Mouse (Mus musculus): ENCODE data around the gene Rgs10. TPM values are rescaled to one million over a fixed set of nuclear protein-coding genes. Genes with fewer than 3 reads are reported as not detected.

The Rgs10 gene
- total and polyA plus RNA-seq, 3 experiments: 42.3 to 44.7 TPM; not detected in 1

GRCm38 (mm10) chr7:128358741-128359140 is 59.8 kb downstream of the Rgs10 start:
- no peak for DNase-seq (ENCODE audit: low read depth, low spot score)
- H3K36me3 ChIP-seq (ENCODE audit: control insufficient read depth in 1 of 2, insufficient read depth in 2 of 2, low read length in 2 of 2): no peaks in the 10 kb centered on the region
- peaks cover 5 to 11% of the 10 kb centered on the region in 2 experiments for H3K27me3 ChIP-seq (ENCODE audit: control insufficient read depth in 1 of 2, insufficient read depth in 2 of 2, low read length in 2 of 2)
- no peak overlapping the region for H3K4me3 ChIP-seq (ENCODE audit: control insufficient read depth in 1 of 2, insufficient read depth in 1 of 2, low read depth in 2 of 2, low read length in 2 of 2)
- no peaks in the 10 kb centered on the region; a peak in 1 of 4 replicates for H3K4me1 ChIP-seq (ENCODE audit: control insufficient read depth in 1 of 2, insufficient read depth in 2 of 2, low read length in 2 of 2)
- no peak overlapping the region for H3K9ac ChIP-seq (ENCODE audit: control insufficient read depth, low read depth, low read length, poor library complexity, severe bottlenecking)
- no peaks in the 10 kb centered on the region for H3K9me3 ChIP-seq (replicated peaks; ENCODE audit: insufficient read depth, low read length)
- no peaks in the 10 kb centered on the region for H3K79me2 ChIP-seq (ENCODE audit: control insufficient read depth, insufficient read depth, low read length, poor library complexity)
- H3K27ac ChIP-seq (ENCODE audit: control insufficient read depth, low read depth, low read length): no peak overlapping the region
- TF ChIP-seq MAX (IDR thresholded peaks at IDR 0.05; ENCODE audit: low read length): no peak
- no peak for TF ChIP-seq MEF2A (IDR thresholded peaks at IDR 0.05; ENCODE audit: extremely low read depth, insufficient replicate concordance, low read depth, low read length, poor library complexity, severe bottlenecking)
- TF ChIP-seq EP300 (IDR thresholded peaks at IDR 0.05; ENCODE audit: low read depth in 1 of 2, low read length in 2 of 2): no peak
- TF ChIP-seq KAT2A (conservative IDR thresholded peaks at IDR 0.05; ENCODE audit: low read depth, low read length): no peak
- no peak for TF ChIP-seq ZMIZ1 (IDR thresholded peaks at IDR 0.05; ENCODE audit: low read depth, low read length)
- no peak for TF ChIP-seq JUND (IDR thresholded peaks at IDR 0.05; ENCODE audit: low read depth, low read length)
- no peak for TF ChIP-seq CTCF (IDR thresholded peaks at IDR 0.05 in 2 of 3, conservative IDR thresholded peaks at IDR 0.05 in 1 of 3; ENCODE audit: control insufficient read depth in 1 of 3, insufficient read depth in 1 of 3, low read depth in 2 of 3, low read length in 3 of 3, poor library complexity in 1 of 3, severe bottlenecking in 1 of 3)
- no peak for TF ChIP-seq MYC (IDR thresholded peaks at IDR 0.05; ENCODE audit: low read depth, low read length)
- TF ChIP-seq POLR2A (IDR thresholded peaks at IDR 0.05; ENCODE audit: control insufficient read depth in 1 of 2, insufficient read depth in 1 of 2, low read depth in 1 of 2, low read length in 2 of 2, poor library complexity in 1 of 2): no peak
- TF ChIP-seq NELFE (IDR thresholded peaks at IDR 0.05; ENCODE audit: low read depth, low read length): no peak
- no peak for TF ChIP-seq MAZ (IDR thresholded peaks at IDR 0.05; ENCODE audit: low read depth, low read length)
- no peak for TF ChIP-seq MYB (IDR thresholded peaks at IDR 0.05; ENCODE audit: low read depth, low read length)
- no peak for TF ChIP-seq POLR2AphosphoS2 (IDR thresholded peaks at IDR 0.05; ENCODE audit: low read length)
- TF ChIP-seq MXI1 (IDR thresholded peaks at IDR 0.05; ENCODE audit: low read depth, low read length): no peak
- TF ChIP-seq TBP (IDR thresholded peaks at IDR 0.05; ENCODE audit: low read depth, low read length): no peak

- peak; percentile 25 for DNase-seq (ENCODE audit: low read depth, low spot score)
- Histone ChIP-seq H3K27me3 (ENCODE audit: control insufficient read depth in 1 of 2, insufficient read depth in 2 of 2, low read length in 2 of 2) (peaks cover 5 to 11% of the 10 kb centered on the region in 2 experiments), H3K4me1 (ENCODE audit: control insufficient read depth in 1 of 2, insufficient read depth in 2 of 2, low read length in 2 of 2) (no peaks in the 10 kb centered on the region), H3K9ac (ENCODE audit: control insufficient read depth, low read depth, low read length, poor library complexity, severe bottlenecking) (no peak overlapping the region), H3K79me2 (ENCODE audit: control insufficient read depth, insufficient read depth, low read length, poor library complexity) (no peaks in the 10 kb centered on the region), H3K27ac (ENCODE audit: control insufficient read depth, low read depth, low read length) (no peak overlapping the region), H3K36me3 (ENCODE audit: control insufficient read depth in 1 of 2, insufficient read depth in 2 of 2, low read length in 2 of 2) (no peaks in the 10 kb centered on the region), H3K4me3 (ENCODE audit: control insufficient read depth in 1 of 2, insufficient read depth in 1 of 2, low read depth in 2 of 2, low read length in 2 of 2) (no peak overlapping the region), H3K9me3 (replicated peaks; ENCODE audit: insufficient read depth, low read length) (no peaks in the 10 kb centered on the region)
- TF ChIP-seq ZC3H11A (IDR thresholded peaks at IDR 0.05; ENCODE audit: low read depth, low read length): 0 out of 2 replicates have a peak, but pooled peaks have one; percentile 21
- TF ChIP-seq RAD21 (IDR thresholded peaks at IDR 0.05; ENCODE audit: low read depth, low read length): peak; percentile 40
- TF ChIP-seq POLR2AphosphoS2 (IDR thresholded peaks at IDR 0.05; ENCODE audit: low read length): no peak
- peak; percentile 36 to 48 (median 39); a peak in 4 of 6 replicates for TF ChIP-seq CTCF (IDR thresholded peaks at IDR 0.05 in 2 of 3, conservative IDR thresholded peaks at IDR 0.05 in 1 of 3; ENCODE audit: control insufficient read depth in 1 of 3, insufficient read depth in 1 of 3, low read depth in 2 of 3, low read length in 3 of 3, poor library complexity in 1 of 3, severe bottlenecking in 1 of 3)
- peak; percentile 54 for TF ChIP-seq SMC3 (IDR thresholded peaks at IDR 0.05; ENCODE audit: low read depth, low read length)
Measured at GRCm38 (mm10) chr7:128356868-128357755, 61.4 kb downstream of the Rgs10 start.

All from MEL (cell line).